Mouse (Mus musculus) liver, embryonic 14.5 days (tissue): ENCODE measurements around the gene Tnfrsf9.

Experiments used
- CTCF ChIP-seq: IDR thresholded peaks from 2 replicates; pipeline ENCODE4 v1.5.1; 2016; ENCODE audit warnings: antibody characterized with exemption, low read depth, control low read depth
- EP300 ChIP-seq: IDR thresholded peaks from 2 replicates; pipeline ENCODE4 v1.6.1; 2016; ENCODE audit warnings: antibody characterized with exemption, low read depth

- TF ChIP-seq EP300 (no peak), CTCF (peak; percentile 64)
Observed at GRCm38 (mm10) chr4:150990148-150990547, 75.8 kb downstream of the Tnfrsf9 start.
